Mouse (Mus musculus): ENCODE data around the gene Tsc22d4. TPM values are rescaled to one million over a fixed set of nuclear protein-coding genes. Genes with fewer than 3 reads are reported as not detected.
"Not testable (repeated sequence)": the region's sequence is repeated elsewhere in the genome, so short reads cannot be mapped to it uniquely, and the experiment has no call there.

Gene Tsc22d4
- total RNA-seq, 4 experiments from 2014 or later = 149 to 216 (median 162) TPM

DNA sequence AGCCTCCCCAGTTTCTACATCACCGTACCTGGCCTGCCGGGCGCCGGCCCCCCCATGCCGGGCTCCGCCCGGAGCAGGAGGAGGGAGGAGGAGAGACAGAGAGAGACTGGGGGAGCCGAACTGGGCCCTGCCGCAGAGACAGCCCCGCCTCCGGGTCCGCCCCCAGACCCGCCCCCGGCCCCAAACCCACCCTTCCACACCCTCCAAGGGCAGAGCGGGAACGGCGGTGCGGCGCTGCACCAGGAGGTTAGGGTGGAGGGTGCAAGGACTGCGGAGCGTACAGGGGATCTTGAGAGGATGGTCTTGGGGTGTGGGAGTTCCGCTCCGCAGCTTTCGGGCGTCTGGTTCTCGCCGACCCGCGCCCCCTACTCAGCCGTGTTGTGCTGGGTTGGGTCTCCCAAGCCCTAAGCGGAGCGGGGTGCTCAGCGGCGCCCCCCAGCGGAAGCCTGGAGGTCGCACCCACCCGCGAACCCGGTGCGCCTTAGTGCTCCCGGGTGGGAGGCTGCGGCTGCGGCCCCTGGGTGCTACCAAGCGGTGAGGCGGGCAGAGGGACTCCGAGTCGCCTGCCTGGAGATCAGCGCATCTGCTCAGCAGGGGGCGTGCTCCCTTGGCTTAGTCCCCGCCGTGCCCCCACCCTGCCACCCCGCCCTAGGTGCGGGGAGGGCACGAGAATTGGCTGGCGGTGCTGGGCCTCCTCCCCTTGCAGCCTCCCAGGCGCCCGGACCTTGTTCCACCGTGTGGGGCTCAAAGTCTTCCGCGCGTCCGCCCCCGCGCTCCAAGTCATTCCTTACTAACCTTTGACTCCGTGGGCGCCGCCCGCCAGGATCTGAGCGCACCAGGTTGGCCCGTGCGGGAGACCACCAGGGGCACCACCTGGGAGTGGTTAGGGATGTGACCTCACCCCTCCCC is 4.3 kb upstream of the Tsc22d4 start, which contains the start of gene Nyap1:
Gene Nyap1, minus strand, starts transcription at position 585 of the 909 bp plus-strand sequence.
- DNase-seq (ENCODE audit: low spot score in 2 of 2) = peak; percentile 78

DNA sequence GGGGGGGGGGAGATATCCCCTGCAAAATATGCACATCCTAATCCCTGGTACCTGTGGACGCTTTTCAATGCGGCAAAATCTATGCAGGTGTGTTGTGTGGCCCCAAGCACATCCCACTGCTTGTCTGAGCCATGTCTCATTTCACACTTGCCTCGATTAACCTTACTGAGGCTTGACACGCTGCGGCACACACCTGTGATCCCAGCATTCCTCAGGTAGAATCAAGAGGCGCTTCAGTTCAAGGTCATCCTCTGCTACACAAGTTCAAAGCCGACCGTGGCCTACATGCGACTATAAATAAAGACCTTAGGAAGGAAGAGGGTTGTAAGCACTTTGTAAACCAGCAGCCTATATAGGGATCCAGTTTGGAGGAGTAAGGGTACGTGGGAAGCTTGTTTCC is 3.5 kb upstream of the Tsc22d4 start:
- no peak for DNase-seq (ENCODE audit: low spot score in 2 of 2)

DNA sequence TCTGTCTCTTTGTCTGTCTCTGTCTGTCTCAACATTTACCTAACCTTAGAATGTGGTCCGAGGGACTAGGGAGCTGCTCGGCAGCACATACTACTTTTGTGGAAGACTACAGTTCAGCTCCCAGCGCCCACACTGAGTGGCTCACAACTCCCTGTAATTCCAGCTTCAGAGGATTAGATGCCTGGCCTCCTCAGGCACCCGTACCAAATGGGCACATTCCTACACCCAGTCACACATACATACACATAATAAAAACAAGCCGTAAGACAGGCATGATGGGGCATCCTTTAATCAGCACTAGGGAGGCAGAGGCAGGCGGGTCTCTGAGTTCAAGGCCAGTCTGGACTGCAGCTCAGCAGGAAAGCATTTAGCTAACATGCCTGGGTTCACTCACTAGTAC is 2.7 kb upstream of the Tsc22d4 start:
- no peak for DNase-seq (ENCODE audit: low spot score in 2 of 2)

DNA sequence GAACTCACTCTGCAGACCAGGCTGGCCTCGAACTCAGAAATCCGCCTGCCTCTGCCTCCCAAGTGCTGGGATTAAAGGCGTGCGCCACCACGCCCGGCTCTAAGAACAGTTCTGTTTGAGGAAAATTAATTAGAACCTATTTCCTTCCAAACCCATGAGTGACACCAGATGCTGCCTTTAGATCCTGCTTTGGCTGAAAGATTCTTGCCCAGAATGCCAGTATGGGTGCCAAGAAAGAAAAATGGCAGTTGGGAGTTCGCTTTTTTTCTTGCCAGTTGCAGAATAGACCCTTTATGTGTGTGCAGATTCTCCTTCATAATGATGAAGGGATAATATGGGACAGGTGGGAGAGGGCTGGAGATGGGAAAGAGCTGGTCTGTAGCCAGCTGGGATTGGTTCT is 1.3 kb upstream of the Tsc22d4 start:
- DNase-seq (ENCODE audit: low spot score in 2 of 2) = no peak

DNA sequence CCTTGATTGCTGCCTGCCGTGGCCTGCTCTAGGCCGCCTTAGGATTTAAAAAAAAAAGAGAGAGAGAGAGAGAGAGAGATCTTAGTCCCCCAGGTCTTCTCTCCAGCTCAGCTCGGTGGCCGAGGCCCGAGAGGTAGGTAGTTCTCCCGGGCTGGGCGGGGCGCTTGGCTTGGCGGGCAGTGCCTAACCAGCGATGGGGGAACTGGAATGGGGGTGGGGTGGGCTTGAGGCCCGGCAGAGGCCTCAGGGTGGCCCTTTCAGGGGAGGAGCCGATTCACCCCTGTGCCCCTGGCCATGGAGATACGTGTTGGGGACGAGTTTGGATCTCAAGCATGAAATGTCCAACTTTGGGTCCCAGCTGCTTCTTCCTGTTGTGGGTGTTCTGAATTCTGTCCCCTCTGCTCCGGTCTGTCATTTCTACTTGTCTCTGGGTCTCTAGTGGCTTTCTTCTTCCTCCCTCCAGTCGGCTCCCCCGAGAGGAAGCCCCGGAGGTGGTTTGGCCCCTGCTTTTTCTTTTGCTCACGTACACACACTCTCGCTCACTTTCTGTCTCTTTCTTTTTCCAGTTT is 836 bp downstream of the Tsc22d4 start:
- no peak for DNase-seq (ENCODE audit: low spot score in 2 of 2)

DNA sequence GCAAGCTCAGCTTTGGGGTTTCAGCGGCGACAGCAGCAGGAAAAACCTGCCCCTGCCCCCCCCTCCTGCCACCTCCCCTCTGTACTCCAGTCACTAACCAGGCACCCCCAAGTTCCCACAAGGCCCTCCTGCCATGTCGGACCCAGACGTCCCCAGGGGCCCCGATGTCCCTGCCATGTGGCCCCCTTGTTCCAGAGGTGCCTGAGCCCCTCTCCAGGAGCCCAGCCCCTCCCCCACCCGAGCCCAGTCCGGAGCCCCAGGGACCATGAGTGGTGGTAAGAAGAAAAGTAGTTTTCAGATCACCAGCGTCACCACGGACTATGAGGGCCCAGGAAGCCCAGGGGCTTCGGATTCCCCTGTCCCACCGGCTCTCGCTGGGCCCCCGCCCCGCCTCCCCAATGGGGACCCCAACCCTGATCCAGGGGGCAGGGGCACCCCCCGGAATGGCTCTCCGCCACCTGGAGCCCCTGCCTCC is 1.4 kb downstream of the Tsc22d4 start:
- no peak for DNase-seq (ENCODE audit: low spot score in 2 of 2)

DNA sequence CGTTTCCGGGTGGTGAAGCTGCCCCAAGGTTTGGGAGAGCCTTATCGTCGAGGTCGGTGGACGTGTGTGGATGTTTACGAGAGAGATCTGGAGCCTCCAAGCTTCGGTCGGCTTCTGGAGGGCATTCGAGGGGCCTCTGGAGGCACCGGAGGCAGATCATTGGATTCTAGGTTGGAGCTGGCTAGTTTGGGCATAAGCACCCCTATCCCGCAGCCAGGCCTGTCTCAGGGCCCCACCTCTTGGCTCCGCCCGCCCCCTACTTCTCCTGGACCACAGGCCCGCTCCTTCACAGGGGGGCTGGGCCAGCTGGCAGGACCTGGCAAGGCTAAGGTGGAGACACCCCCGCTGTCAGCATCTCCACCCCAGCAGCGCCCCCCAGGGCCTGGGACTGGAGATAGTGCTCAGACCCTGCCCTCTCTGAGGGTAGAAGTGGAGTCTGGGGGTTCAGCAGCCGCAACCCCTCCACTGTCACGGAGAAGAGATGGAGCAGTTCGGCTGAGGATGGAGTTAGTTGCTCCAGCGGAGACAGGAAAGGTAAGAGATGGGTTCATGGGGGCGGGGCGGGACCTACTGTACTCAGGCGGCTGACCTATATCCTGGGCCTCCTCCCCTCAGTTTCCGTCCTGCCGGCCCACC is 1.9 kb downstream of the Tsc22d4 start:
- no peak for DNase-seq (ENCODE audit: low spot score in 2 of 2)

DNA sequence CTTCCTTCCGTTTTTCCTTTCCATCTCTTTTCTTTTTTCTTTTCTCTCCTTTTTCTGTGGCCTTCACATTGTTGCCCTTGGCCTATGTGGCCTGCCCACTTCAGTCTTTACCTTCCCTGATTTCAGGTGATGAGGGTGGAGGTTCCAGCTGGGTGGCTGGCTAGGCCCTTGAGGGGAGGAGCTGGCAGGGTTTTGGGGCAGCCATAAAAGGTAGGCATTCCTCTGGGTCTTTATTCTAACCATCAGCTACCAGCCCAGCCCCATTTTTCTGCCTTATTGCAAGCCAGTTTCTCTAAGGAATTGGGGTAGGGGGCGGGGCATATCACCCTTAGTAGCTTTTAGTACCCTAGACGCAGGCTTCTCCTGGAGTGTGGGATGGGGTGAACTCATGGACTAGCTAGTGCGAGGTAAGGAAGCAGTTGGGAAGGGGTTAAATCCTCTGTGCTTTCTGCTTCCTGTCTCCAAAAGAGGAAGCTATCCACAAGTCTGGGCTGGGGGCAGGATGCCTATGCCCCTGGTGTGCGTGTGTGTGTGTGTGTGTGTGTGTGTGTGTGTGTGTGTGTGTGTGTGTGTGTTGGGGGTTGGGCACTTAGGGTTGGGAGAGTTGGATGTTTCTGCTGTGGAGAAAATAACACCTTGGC is 2.7 kb downstream of the Tsc22d4 start:
- no peak for DNase-seq (ENCODE audit: low spot score in 2 of 2)

DNA sequence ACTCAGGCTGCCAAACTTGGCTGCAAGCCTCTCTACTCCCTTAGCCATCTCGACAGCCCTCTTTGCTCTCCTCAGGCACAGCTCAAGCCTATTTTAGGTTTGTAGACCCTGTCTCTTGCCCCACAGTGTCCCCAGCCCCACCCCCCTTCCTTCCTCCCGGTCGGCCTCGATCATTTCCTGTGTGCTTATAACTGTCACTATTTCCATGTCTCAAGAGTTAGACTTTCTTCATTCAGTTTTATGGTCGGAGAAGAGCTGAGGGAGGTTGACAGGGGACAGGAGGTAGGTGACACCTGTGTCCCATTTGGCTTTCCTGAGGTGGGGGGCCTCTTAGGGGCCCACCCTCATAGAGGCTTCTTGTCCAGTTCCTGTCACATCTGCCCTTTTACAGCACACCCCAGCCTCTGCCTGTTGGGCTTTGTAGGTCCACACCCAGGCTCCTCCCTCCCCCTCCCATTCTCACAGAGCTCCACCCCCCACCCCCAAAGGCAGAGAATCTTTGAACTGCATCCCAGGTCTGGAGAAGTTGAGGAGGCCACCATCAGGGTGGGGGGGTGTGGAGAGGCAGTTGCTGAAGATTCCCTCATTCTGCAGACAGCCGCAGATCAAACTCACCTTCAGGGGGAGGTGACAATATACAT is 3.8 kb downstream of the Tsc22d4 start:
- no peak for DNase-seq (ENCODE audit: low spot score in 2 of 2)

DNA sequence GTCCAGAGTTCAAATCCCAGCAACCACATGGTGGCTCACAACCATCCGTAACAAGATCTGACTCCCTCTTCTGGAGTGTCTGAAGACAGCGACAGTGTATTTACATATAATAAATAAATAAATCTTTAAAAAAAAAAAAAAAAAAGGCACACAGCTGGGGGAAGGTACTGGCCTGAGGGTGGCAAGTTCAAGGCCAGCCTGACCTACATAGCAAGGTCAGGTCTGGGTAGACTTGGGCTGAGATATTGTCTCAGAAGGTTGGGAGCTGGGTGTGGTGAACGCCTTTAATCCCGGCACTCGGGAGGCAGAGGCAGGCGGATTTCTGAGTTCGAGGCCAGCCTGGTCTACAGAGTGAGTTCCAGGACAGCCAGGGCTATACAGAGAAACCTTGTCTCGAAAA is 4.7 kb downstream of the Tsc22d4 start:
- DNase-seq (ENCODE audit: low spot score in 2 of 2) = not testable (repeated sequence)

DNA sequence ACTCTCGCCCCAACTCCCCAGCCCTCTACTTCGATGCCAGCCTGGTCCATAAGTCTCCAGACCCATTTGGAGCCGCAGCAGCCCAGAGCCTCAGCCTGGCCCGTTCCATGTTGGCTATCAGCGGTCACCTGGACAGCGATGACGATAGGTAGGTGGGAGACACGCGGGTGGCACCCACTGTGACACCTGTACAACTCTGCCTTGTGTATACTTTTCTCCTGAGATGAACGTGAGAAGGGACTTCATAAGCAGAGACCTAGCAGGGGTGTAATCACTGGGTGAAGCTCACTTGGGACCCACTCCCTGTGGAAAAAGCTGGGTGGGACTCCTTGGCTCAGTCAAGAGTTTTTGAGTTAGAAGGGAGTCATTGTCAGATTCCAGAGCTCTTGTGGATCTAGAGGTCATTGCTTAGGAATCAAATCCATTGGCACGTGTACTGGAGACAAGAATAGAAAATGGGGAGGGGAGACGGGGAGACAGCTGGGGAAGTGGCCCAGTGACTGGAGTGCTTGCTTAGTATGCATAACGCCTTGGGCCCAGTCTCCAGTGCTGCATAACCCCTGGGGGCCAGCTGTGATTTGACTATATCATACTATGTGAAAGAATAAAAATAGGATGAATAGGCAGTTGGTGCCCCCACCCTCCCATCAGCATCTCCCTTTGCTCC is 5.8 kb downstream of the Tsc22d4 start:
- no peak for DNase-seq (ENCODE audit: low spot score in 2 of 2)

DNA sequence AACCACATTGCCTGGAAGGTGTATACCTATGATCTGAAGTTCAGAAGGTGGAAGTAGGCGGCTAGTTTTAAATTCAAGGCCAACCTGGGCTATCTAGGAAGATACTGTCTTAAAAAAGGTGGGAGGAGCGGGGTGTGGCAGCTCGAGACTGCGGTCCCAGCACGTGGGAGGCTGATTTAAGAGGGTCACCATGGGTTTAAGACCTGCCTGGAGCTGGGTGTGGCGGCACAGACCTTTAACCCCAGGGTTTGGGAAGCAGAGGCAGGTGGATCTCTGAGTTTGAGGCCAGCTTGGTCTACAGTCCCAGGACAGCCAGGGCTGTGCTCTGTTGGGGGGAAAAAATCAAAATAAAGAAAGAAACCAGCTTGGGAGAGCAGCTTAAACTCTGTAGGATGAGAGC is 6.5 kb downstream of the Tsc22d4 start:
- no peak for DNase-seq (ENCODE audit: low spot score in 2 of 2)

DNA sequence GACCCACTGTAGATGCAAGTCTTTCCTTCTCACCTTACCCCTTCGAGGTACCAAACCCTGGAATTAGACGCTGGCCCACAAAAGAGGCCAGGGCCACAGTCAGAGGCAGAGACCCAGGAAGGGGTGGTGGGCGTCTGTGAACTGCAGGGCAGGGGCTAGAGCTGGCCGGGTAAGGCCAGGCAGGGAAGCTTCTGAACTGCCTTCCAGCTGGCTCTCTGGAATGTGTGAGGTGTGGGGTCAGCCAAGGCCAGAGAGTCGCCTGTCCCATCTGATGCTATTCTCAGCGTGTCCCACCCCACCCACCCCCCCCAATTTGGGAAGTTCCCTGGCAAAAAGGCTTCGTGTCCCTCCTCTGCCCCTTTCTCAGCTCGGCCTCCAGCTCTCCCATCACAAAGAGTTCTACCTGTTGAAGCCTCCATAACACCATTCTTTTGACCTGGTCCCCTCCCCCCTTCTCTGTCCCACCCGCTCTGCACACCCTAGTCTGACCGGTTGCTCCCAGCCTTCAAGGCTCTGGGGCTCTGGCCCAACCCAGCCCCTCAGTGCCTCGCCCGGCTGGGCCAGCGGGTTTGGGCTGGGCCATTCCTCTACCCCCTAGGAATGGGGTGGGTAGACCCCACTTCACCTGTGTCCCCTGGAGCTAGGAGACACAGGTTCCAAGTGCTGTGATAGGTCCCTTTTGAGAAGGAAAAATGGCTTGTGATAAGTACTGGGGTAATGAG is 7.7 kb downstream of the Tsc22d4 start:
- no peak for DNase-seq (ENCODE audit: low spot score in 2 of 2)

DNA sequence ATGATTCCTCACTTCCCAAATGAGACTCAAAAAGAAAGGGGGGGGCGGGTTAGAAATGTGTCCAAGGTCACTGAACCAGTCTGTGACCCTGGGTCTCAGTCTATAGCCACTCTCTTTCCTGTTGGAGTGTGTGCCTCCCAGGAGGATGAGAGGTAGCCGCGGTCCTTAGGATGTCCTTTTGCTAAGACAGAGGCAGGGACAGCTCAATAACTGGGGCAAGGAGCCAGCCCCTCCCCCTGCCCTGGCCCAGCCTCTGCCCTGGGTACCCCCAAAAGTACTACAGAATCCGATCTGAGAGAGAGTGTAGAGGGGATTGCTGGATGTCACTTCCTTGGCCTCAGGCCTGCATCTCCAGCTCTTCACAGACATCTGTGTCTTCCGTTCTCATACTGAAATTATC is 9.9 kb downstream of the Tsc22d4 start:
- DNase-seq (ENCODE audit: low spot score in 2 of 2) = no peak

DNA sequence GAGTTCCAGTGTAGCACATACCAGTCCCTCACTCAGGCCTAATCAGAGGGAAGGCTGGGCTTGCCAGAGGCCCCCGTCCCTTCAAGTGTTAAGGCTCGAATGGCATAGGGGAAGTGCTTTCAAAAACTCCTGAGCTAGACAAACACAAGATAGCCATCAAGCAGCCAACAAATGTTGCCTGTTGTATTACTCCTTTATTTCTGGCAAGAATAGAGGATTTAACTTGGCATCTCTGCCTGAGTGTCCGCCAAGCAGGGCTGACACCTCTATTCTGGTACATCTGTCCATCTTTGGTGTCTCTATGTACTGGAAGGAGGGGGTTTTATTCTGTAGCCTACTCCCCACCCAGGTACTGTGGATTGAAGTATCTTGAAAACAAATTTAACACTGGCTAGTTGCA is 10.6 kb downstream of the Tsc22d4 start:
- DNase-seq (ENCODE audit: low spot score in 2 of 2) = no peak

DNA sequence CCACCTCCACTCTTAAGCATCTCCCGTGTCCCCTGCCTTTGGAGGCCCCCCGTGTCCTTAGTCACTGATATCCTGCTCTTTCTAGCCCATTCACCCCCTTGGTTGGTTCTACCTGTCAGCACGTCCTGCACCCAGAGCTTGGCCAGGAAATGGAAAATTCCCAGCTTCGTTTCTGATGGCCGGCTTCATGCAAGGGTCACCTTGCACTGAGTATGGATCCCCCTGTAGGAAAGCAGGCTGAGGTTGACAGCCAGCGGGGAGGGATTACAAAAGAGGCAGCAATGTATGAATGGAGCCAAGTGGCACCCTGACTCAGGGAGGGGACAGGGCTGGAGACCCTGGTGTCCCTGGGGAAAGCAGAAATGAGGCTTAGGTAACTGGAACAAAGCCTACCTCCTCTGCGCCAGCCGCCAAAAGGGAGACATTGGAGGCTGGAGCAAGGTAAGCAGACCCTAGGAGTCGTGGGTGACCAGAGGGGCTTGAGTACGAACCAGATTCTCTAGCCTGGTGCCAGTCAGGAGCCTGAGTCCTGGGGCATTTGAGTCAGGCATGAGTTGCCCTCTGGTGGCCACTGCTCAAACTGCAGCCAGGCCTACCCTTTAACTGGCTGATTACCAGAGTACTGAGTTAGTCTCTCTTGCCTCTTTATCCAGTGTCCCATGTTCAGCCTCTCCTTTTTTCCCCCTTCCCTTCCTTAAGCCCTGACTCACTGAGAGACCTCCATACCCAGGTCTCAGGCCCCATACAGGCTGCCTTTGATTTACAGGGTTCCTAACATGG is 11.5 kb downstream of the Tsc22d4 start:
- DNase-seq (ENCODE audit: low spot score in 2 of 2) = peak; percentile 75 to 89

DNA sequence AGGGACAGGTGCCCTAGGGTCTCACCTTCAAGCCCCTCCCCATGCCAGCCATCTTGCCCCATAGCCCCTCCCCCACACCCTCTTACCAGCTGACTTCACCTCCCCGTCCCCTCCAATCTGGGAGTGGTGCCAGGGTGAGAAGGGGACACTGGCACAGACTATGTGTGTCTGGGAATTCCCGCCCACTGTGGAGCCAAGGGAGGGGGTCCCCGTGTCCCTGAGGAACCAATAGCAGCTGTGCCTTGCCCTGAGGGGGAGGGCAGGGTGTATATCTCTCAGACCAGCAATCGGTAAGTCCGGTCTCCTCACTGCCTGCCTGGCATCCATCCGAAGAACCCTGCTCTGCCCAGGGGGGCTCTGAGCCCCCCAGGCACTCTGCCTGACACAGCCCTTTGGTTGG is 12.4 kb downstream of the Tsc22d4 start:
- peak in 1 of 2 experiments; percentile 94 for DNase-seq (ENCODE audit: low spot score in 2 of 2)

DNA sequence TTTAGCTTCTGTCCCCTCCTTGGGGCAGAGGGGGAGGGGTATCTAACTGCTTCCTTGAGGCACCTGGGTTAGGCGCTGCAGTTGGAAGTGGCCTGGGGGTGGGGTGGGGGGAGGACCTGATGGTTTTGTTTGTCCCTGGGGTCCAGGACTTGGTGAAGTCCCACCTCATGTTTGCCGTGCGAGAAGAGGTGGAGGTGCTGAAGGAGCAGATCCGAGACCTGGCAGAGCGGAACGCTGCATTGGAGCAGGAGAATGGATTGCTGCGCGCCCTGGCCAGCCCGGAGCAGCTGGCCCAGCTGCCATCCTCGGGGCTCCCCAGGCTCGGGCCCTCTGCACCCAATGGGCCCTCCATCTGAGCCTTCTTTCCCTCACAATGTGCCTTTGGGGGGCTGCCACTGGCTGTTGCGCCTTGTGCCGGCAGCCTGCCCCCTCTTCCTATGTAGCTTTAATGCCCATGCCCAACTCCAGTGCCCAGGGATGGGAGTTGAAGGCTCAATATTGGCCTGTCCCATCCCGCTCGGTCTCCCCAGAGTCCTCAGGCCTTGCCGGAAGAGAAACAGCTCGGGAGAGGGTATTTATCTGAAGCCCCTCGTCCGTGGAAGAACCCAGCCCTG is 13.5 kb downstream of the Tsc22d4 start:
- DNase-seq (ENCODE audit: low spot score in 2 of 2) = no peak

DNA sequence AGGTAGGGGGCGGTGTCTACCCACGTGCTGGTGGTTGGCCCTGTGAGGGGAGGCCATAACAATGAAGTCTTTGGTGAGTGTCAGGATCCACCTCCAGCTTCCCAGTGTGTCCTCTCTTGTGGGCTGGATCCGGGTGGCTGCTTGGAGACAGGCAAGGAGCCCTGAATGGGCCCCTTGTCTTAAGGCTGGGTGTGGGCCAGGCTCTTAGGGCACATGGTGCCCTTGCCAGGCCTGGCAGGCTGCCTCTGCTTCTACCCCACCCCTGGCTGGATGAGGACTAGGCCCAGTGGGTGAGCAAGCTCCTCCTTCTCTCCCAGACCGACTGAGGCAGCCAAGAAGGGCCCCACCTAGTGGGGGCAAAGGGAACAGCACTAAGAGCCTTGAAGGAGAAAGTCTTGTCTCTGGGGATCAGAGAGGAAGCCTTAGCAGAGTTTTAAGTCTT is 14.5 kb downstream of the Tsc22d4 start:
- peak; percentile 75 to 95 for DNase-seq (ENCODE audit: low spot score in 2 of 2)
